Mouse (Mus musculus) kidney, postnatal 36 days (tissue): ENCODE data around the gene Slc4a4.

Experiments
- DNase-seq, 2 experiments: peaks; one replicate each; pipeline ENCODE4 v3.0.0; 2021 to 2022; ENCODE audit warnings: mixed read lengths in 2 of 2

The Slc4a4 gene

DNA sequence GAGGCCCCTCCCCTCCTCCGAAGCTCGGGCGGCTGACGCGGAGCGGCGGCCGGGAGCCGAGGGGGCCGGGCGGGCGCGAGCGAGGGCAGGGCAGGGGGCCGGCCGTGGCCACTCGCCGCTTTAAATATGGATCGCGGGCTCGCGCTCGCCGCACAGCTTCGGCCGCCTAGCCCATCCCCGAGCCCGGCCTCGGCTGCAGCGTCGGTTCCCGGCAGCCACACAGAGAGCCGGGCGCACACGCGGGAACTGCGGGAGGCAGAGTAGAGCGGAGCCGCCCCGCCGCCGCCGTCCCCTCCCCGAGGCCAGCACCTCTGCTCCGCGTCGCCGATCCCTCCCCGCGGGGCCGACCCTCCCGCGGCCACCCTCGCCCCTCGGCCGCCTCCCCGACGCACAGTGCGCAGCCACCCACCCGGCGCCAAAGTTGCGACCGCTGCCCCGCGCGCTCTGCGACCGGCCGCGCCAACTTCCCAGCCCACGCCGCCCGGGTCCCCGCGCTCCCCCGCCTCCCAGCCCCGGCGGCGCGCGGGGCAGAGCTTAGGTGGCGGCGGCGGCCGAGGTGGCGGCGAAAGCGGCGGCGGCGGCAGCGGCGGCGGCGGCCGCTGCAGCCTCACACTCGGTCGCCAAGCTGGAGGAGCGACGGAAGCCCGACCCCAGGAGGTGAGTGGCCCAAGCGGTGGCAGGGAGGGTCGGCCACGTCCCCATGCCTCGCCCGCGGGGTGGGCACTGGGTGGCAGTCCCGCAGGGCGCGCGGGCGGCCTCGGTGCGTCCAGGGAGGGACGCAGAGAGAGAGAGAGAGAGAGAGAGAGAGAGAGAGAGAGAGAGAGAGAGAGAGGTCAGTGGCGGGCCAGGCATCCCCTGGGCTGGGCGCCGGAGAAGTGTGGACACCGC is at the start of gene Slc4a4:
Gene Slc4a4 (plus strand): TSS at position 151 of the 888 bp plus-strand sequence.
- peak; percentile 37 to 75 for DNase-seq

DNA sequence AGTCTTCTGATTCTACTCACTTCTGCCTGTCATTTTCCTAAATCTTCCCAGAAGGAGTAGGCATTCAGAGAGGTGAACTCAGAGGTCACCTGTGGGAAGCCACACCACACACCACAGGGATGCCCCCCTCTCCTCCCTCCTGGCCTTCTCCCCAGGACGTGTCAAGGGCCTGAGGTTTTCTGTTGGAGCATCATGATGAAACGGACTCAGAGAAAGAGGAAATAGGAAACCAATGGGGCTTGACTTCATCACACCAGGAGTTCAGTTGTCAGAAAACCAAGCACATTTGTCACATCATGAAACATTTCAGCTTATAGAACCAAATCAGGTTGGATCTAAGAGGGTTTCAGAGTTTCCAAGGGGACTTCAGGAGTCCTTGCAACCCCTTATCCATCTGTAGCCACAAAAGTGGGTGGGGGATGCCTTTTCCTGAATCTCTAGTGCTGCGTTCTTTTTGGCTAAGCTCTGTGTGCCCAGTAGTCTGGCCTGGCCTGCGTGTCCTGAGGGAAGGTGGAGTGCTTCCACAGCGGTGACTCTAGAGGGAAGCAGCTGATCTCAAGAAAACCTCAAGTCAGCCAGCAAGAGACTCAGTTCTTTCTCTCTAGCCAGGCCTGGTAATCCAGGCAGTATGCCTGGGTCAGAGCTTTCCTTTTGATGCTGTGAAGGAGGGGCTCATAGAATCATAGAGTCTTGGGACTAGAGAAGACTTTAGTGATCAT is 46.4 kb upstream of the Slc4a4 start:
- DNase-seq: no peak

DNA sequence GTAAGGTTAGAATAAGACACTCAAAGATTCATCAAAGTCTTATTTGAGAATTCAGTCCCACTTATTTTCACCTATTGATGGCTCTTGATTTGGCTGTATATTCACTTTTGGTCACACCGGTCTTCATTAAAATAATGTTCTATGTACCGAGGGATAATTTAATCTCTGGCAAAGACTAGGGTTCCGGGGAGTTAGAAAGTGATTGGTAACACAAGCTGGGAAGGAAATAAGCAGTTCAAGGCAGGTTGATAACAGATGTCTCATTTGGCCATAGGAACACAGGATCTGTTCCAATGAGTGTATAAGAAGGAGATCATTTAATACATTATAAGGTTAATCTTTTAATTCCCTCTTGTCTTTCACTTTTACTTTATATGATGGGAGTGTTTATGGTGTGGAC is 29.3 kb upstream of the Slc4a4 start:
- no peak for DNase-seq

GRCm38 (mm10) chr5:88857801-88858200 is 28.8 kb upstream of the Slc4a4 start:
- DNase-seq: no peak

GRCm38 (mm10) chr5:88858226-88858625 is 28.4 kb upstream of the Slc4a4 start:
- DNase-seq: no peak

GRCm38 (mm10) chr5:88862163-88862562 is 24.5 kb upstream of the Slc4a4 start:
- DNase-seq: peak; percentile 26 to 60

GRCm38 (mm10) chr5:88862794-88863193 is 23.8 kb upstream of the Slc4a4 start:
- DNase-seq: no peak

GRCm38 (mm10) chr5:88884101-88884500 is 2.5 kb upstream of the Slc4a4 start:
- DNase-seq: peak; percentile 51 to 74

GRCm38 (mm10) chr5:88885503-88885902 is 1.1 kb upstream of the Slc4a4 start:
- no peak for DNase-seq

- no peak for DNase-seq
These were observed 674 bp upstream of the Slc4a4 start for GRCm38 (mm10) chr5:88885944-88886343.

- DNase-seq: no peak
These were observed 310 bp upstream of the Slc4a4 start for GRCm38 (mm10) chr5:88886349-88886667.

DNA sequence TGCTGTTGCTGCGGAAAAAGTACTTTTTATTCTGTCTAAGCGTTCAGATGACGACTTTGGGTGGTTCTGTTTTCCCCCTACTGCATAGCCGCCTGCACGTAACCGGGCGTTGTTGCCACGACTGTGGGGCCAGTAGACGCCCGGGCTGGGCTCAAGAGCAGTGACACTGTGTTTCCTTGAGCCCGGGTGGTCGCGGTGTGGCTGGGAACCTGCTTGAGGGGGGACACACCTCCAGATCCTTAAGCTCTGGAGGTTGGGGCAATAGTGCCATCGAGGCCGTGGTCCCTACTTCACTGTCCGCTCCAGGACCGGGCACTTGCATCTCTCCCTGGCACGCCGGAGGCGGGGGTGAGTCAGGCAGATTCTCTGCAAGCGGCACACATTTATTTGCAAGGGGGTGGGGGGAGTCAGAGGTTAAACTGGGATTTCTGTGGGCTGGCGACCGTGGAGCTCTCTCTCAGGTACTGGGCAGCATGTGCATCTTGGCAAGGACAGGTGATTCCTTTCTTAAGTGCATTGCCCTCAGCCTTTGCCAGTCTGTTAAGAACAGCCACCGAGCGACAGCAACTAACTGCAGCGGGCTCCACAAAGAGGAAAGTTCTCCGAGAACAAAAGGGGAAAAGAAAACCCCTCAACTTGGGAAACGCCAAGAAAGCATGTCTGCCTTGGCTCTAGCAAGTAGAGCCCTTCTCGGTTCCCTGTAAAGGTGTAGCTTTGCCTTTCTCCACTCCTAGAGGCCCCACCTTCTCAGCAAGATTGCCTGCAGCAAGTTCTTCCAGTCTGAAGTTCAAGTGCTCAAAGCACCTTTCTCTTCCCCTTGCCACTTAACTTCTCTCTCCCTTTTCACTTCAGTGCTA is 1.2 kb downstream of the Slc4a4 start:
- peak; percentile 29 to 47 for DNase-seq

- DNase-seq: no peak
These were observed 1.7 kb downstream of the Slc4a4 start for GRCm38 (mm10) chr5:88888413-88888700.

DNA sequence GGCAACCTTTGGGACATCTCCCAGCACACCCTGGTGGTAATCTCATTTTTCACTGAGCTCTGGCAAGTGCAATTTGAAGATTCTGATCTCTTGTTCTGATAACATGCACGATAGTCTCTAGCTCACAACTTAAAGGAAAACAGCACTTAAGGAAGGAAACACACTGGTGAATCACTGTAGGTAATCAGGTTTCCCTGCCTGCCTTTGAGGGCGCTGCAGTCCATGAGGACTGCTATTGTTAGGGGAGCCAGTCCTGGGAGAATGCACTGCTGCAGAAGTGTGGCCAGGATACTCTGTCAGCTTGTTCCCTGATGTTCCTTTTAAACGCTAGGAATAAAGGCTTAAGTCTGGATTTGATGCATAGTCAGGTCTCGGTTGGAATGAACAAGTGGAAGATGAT is 2.7 kb downstream of the Slc4a4 start:
- peak in 1 of 2 experiments; percentile 14 for DNase-seq

DNA sequence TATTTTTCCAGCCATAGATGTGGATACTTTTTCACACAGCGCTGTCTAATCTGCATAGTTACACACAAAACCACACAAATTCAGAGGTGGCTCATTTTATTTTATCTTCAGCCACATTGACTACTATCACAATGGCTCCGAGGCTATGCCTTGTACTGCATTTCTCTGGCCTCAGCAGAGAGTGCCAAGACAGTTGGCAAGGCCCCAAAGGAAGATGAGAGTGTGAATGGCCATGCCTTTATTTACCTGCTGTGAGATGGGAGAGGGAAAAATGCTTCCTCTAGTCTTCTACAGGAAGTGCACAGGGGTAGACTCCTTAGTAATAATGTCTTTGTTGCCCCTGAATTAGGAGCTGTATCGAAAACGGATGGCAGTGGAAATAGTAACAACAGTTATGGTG is 3.5 kb downstream of the Slc4a4 start:
- DNase-seq: peak in 1 of 2 experiments; percentile 7

- no peak for DNase-seq
These were observed 10.0 kb downstream of the Slc4a4 start for GRCm38 (mm10) chr5:88896574-88896973.

- no peak for DNase-seq
These were observed 16.5 kb downstream of the Slc4a4 start for GRCm38 (mm10) chr5:88903111-88903510.

GRCm38 (mm10) chr5:88903526-88903925 is 16.9 kb downstream of the Slc4a4 start:
- DNase-seq: no peak

DNA sequence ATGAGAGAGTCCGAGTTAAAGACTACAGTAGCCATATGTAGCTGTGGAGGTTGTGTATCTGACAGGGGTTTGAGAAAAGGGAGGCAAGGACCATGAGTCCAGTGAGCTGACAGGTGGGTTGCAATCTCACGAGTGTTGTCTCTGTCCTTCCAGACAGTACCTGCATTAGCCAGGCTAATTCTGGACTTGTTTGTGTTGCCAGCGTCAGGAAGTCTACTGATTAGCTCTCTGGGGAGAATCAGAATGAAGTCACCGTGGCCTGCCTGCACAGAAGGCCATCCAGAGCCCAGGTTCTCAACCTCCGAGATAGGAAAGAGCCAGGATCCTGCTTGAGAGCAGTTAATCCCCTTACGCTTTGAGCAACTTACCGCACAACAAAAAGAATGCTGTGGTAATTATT is 18.2 kb downstream of the Slc4a4 start:
- DNase-seq: no peak

GRCm38 (mm10) chr5:88907615-88908014 is 21.0 kb downstream of the Slc4a4 start:
- DNase-seq: peak in 1 of 2 experiments; percentile 34

DNA sequence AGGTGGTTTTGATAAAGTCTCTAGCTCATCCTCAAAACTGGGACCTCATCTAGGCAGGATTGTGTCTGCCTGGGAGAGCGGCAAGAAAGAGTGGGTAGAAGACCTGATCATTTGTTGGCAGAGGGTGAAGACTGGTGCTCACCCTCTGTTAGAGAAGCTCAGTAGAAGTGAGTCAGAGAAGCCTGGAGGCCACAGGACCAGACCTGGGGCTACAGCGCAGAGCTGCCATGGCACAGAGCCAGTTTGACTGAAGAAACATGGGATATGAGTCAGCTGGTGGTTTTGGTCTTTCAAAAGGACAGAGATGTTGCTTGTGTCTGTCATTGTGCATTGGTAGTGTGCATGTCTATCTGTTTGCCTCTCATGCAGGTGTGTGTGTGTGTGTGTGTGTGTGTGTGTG is 26.0 kb downstream of the Slc4a4 start:
- DNase-seq: no peak

DNA sequence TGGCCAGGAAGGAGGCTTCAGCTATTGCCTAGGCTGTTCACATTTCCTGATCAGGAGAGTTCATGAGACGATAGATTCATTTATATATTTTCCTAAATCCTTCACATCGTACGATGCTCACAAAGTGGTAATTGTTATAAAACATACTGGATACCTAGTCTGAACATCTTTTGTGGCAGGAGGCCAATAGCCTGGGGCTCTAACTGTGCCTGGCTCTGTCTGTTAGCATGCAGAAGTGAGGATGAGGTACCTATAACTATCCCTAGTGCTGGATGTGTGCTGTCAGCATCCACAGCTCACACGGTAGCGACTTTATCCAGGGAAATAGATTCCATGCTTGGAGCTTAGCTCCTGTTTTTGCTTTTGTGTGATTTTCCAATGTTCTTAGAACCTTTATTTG is 28.5 kb downstream of the Slc4a4 start:
- DNase-seq: no peak

- DNase-seq: no peak
These were observed 29.9 kb downstream of the Slc4a4 start for GRCm38 (mm10) chr5:88916501-88916971.
